In the genomic region with DNA sequence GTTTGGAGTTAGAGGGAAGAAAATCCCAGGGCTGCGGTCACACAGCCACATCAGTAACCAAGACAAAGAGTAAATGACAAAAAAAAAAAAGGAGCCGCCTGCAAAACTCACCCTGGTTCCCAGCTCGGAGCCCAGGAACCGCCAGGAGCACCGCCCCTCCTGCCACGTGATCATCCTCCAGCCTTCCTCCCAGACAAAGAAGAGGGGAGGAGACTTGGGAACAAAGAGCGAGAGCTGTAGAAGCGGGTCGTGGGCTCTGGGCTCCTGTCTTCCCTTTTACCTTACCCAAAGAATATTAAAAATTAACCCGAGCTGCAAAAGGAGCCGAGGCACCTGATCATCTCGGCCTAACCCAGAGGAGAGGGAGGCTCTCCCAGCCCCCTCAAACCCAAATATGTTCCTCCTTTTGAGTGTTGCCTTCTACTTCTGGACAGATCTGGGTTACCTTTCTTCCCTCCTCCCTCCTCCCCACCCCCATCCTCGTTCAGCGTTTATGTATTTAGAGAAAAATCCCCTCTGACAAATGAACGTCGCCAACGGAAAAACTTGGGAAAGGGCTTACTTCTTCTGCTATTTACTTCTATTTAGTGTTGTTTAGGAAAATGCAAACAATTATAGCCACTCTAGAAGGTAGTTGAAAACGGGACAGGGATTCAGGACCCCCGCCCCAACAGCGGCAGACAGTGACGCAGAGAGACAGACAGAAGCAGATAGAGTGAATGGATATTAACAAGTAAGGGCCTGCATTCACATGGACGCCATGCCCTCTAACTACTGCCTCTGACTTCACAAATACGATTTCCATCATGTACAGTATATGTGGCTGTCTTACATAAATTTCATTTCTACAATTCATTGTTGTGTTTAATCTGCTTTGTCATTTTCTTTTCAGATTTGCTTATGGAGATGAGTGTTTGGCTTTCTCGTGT, we compare ENCODE assay signal across 8 mouse cellular contexts. TPM values are rescaled to one million over a fixed set of nuclear protein-coding genes. Genes with fewer than 3 reads are reported as not detected.
DNase-seq lines count a peak whose midpoint lies in the region; ATAC-seq and TF ChIP-seq lines count a peak whose summit lies in the region.

No protein-coding gene starts in this region.

- TF ChIP-seq POLR2A in bone marrow, adult 2 months (IDR thresholded peaks at IDR 0.05; ENCODE audit: borderline replicate concordance, control insufficient read depth, low read depth, low read length): no peak

- no peaks in the 10 kb centered on the region for H3K36me3 ChIP-seq in embryonic facial prominence, embryonic 13.5 days
- no peaks in the 10 kb centered on the region for H3K36me3 ChIP-seq in heart, embryonic 12.5 days
- no peaks in the 10 kb centered on the region for H3K36me3 ChIP-seq in kidney, embryonic 15.5 days
- no peaks in the 10 kb centered on the region for H3K36me3 ChIP-seq in midbrain, embryonic 15.5 days (replicated peaks)

- no peak overlapping the region for H3K27ac ChIP-seq in bone marrow, adult 2 months (ENCODE audit: control insufficient read depth, insufficient read depth, low read depth, low read length, poor library complexity)
- H3K27ac ChIP-seq in embryonic facial prominence, embryonic 13.5 days: peak overlapping the region; percentile 99
- H3K27ac ChIP-seq in heart, embryonic 12.5 days (ENCODE audit: poor library complexity, severe bottlenecking): peak overlapping the region; percentile 90
- peak overlapping the region; percentile 95 for H3K27ac ChIP-seq in kidney, embryonic 15.5 days
- H3K27ac ChIP-seq in midbrain, embryonic 15.5 days: peak overlapping the region; percentile 99

- no peaks in the 10 kb centered on the region for H3K9me3 ChIP-seq in embryonic facial prominence, embryonic 13.5 days
- H3K9me3 ChIP-seq in heart, embryonic 12.5 days (replicated peaks): no peaks in the 10 kb centered on the region
- H3K9me3 ChIP-seq in kidney, embryonic 15.5 days (replicated peaks): no peaks in the 10 kb centered on the region
- no peaks in the 10 kb centered on the region for H3K9me3 ChIP-seq in midbrain, embryonic 15.5 days

- H3K4me1 ChIP-seq in bone marrow, adult 2 months (ENCODE audit: control insufficient read depth, insufficient read depth, low read length): no peaks in the 10 kb centered on the region
- peaks cover 23% of the 10 kb centered on the region for H3K4me1 ChIP-seq in embryonic facial prominence, embryonic 13.5 days
- H3K4me1 ChIP-seq in heart, embryonic 12.5 days (replicated peaks): 0 out of 2 replicates have a peak, but pooled peaks cover 3% of the 10 kb centered on the region
- H3K4me1 ChIP-seq in kidney, embryonic 15.5 days: peaks cover 27% of the 10 kb centered on the region
- H3K4me1 ChIP-seq in midbrain, embryonic 15.5 days: peaks cover 21% of the 10 kb centered on the region

- H3K27me3 ChIP-seq in embryonic facial prominence, embryonic 13.5 days: no peaks in the 10 kb centered on the region
- no peaks in the 10 kb centered on the region for H3K27me3 ChIP-seq in heart, embryonic 12.5 days (replicated peaks)
- H3K27me3 ChIP-seq in kidney, embryonic 15.5 days: no peaks in the 10 kb centered on the region
- H3K27me3 ChIP-seq in midbrain, embryonic 15.5 days (replicated peaks): no peaks in the 10 kb centered on the region

- 18% methylated on average over 24 of the region's 24 CpGs for WGBS in bone marrow, adult 2 months
- 4% methylated on average over 24 of the region's 24 CpGs for WGBS in embryonic facial prominence, embryonic 13.5 days
- 8% methylated on average over 24 of the region's 24 CpGs for WGBS in heart, embryonic 12.5 days
- 6% methylated on average over 24 of the region's 24 CpGs for WGBS in kidney, embryonic 15.5 days
- 2% methylated on average over 24 of the region's 24 CpGs for WGBS in midbrain, embryonic 15.5 days

- peak; percentile 82 for ATAC-seq in embryonic facial prominence, embryonic 13.5 days (ENCODE audit: insufficient number of reproducible peaks, insufficient read depth, low FRiP score, low TSS enrichment, low read depth)
- peak; percentile 88 for ATAC-seq in heart, embryonic 12.5 days (ENCODE audit: insufficient number of reproducible peaks, low FRiP score)
- peak; percentile 95 for ATAC-seq in kidney, embryonic 15.5 days (replicated peaks; ENCODE audit: low FRiP score)
- peak; percentile 95 for ATAC-seq in midbrain, embryonic 15.5 days (replicated peaks)

- TF ChIP-seq CTCF in bone marrow, adult 2 months (IDR thresholded peaks at IDR 0.05; ENCODE audit: control insufficient read depth, insufficient read depth, low read length): no peak

- peak overlapping the region; percentile 59 for H3K4me2 ChIP-seq in embryonic facial prominence, embryonic 13.5 days
- H3K4me2 ChIP-seq in heart, embryonic 12.5 days: peak overlapping the region; percentile 73
- peak overlapping the region; percentile 63 for H3K4me2 ChIP-seq in kidney, embryonic 15.5 days
- peak overlapping the region; percentile 65 for H3K4me2 ChIP-seq in midbrain, embryonic 15.5 days

- peak; percentile 39 for DNase-seq in CD4-positive, CD25-positive, alpha-beta regulatory T cell, adult 2 months (ENCODE audit: low read depth, low spot score)
- DNase-seq in liver: peak; percentile 68
- DNase-seq in thymus, adult 18-20 months: peak; percentile 52 to 58

- peak overlapping the region; percentile 6 for H3K4me3 ChIP-seq in bone marrow, adult 2 months (replicated peaks; ENCODE audit: control insufficient read depth, low read depth, low read length)
- peak overlapping the region; percentile 42 for H3K4me3 ChIP-seq in embryonic facial prominence, embryonic 13.5 days
- H3K4me3 ChIP-seq in heart, embryonic 12.5 days: peak overlapping the region; percentile 45
- peak overlapping the region; percentile 44 for H3K4me3 ChIP-seq in kidney, embryonic 15.5 days (replicated peaks)
- peak overlapping the region; percentile 40 for H3K4me3 ChIP-seq in midbrain, embryonic 15.5 days

- H3K9ac ChIP-seq in embryonic facial prominence, embryonic 13.5 days: peak overlapping the region; percentile 77
- peak overlapping the region; percentile 79 for H3K9ac ChIP-seq in heart, embryonic 12.5 days
- peak overlapping the region; percentile 55 for H3K9ac ChIP-seq in kidney, embryonic 15.5 days
- H3K9ac ChIP-seq in midbrain, embryonic 15.5 days: peak overlapping the region; percentile 69

RNA-seq across cellular contexts. Expression of a gene that starts 22.2 kb away (rescaled TPM):
- polyA plus RNA-seq in bone marrow, adult 2 months (2011; ENCODE audit: insufficient read depth, insufficient read length, low replicate concordance, missing spikeins): 1.1 and 16.0 TPM in 2 replicates
- polyA plus RNA-seq in embryonic facial prominence, embryonic 13.5 days (2015; fragmentation: Nextera tagmentation; extraction: Ambion mirVana): 112 and 163 TPM in 2 replicates
- polyA plus RNA-seq in heart, embryonic 12.5 days (2016; fragmentation: Nextera tagmentation; extraction: Ambion mirVana): 2.9 and 3.9 TPM in 2 replicates
- 234 and 258 TPM in 2 replicates for polyA plus RNA-seq in kidney, embryonic 15.5 days (2015; fragmentation: Nextera tagmentation; extraction: Ambion mirVana)
- 3.0 TPM in 2 replicates for polyA plus RNA-seq in midbrain, embryonic 15.5 days (2015; fragmentation: Nextera tagmentation; extraction: Ambion mirVana)

RNA-seq across cellular contexts. Expression of a gene that starts 58.5 kb away (rescaled TPM):
- 15.3 and 25.9 TPM in 2 replicates for polyA plus RNA-seq in bone marrow, adult 2 months (2011; ENCODE audit: insufficient read depth, insufficient read length, low replicate concordance, missing spikeins)
- 85.3 and 85.8 TPM in 2 replicates for polyA plus RNA-seq in embryonic facial prominence, embryonic 13.5 days (2015; fragmentation: Nextera tagmentation; extraction: Ambion mirVana)
- 49.0 and 51.6 TPM in 2 replicates for polyA plus RNA-seq in heart, embryonic 12.5 days (2016; fragmentation: Nextera tagmentation; extraction: Ambion mirVana)
- polyA plus RNA-seq in kidney, embryonic 15.5 days (2015; fragmentation: Nextera tagmentation; extraction: Ambion mirVana): 94.8 and 95.1 TPM in 2 replicates
- polyA plus RNA-seq in midbrain, embryonic 15.5 days (2015; fragmentation: Nextera tagmentation; extraction: Ambion mirVana): 61.4 and 67.3 TPM in 2 replicates
